Mouse (Mus musculus): ENCODE measurements around the gene Mslnl. TPM values are rescaled to one million over a fixed set of nuclear protein-coding genes. Genes with fewer than 3 reads are reported as not detected.
"Not testable (repeated sequence)": the region's sequence is repeated elsewhere in the genome, so short reads cannot be mapped to it uniquely, and the experiment has no call there.

Gene Mslnl
- polyA plus RNA-seq, 1 experiment = 0.24 TPM

DNA sequence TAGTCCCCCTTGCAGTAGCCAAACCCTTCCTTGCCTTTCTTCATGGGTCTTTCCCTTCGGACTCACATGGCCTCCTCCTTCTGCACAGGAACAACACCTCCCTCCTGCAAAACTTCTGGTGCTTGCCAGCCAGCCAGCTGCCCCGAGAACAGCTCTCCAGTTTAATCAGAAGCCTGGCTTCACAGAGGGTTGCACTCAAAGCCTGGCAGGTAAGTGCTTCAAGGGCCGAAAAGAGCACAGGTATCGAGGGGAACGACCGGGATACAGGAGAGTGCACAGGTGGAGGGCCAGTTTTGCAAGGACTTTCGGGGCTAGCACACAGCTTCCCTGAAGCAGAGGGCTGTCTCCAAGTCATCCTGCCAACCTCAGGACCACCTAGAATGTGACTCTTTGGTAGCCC, 3.0 kb downstream of the Mslnl start:
- WGBS = 74% methylated on average over 7 of the region's 7 CpGs
- DNase-seq (ENCODE audit: low read depth, low spot score) = no peak

DNA sequence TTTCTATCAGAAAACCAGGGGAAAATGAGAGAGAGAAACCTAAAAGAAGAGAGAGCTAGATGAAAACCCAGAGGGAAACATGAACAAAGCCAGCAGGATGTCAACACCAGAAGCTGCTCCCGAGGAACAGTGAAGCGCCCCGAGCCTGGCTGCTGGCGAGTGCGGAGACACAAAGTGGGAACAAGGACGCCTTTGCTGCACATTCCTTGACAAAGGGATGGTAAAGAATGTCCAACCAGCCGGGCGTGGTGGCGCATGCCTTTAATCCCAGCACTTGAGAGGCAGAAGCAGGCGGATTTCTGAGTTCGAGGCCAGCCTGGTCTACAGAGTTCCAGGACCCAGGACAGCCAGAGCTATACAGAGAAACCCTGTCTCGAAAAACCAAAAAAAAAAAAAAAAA, 5.6 kb downstream of the Mslnl start:
- 70% methylated on average over 12 of the region's 12 CpGs for WGBS
- not testable (repeated sequence) for DNase-seq (ENCODE audit: low read depth, low spot score)

DNA sequence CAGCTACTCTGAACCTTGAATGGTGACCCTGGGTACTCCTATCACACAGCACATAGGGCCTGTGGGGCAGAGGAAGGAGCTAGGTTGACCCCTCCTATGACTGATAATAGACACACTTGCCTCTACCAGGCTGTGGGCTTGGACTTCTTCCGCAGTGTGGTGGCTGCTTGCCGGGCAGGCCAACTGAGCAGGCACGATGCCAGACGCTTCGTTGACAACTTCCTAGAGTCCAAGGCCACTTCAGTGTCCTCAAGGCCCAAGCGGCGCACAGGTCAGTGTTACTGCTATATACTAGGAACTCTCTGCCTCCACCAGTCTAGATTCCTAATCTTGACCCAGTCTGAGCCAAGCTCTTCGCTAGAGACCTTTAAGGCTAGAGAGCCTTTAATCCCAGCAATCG, 8.0 kb downstream of the Mslnl start:
- WGBS = 80% methylated on average over 9 of the region's 9 CpGs

DNA sequence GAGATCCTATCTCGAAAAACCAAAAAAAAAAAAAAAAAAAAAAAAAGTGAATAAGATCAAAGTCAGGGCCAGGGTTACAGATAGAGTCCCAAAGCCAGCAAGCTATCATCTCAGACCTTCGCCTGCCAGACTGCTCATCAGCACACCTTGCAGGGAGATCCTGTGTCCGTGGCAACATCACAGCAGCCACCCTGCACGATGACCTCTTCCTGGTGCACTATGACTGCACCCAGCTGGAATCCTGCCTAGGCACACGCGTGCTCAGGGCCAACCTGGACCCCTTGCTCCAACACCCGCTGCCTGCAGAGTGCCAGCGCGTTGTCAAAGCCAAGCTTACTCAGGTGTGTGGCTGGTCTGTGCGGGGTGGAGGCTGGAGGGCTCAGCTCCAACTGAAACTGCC, 8.5 kb downstream of the Mslnl start:
- 71% methylated on average over 10 of the region's 10 CpGs for WGBS
- DNase-seq (ENCODE audit: low read depth, low spot score) = no peak

More for the DNA sequence above, 8.0 kb downstream of the Mslnl start:
- DNase-seq (ENCODE audit: low read depth, low spot score) = no peak

DNA sequence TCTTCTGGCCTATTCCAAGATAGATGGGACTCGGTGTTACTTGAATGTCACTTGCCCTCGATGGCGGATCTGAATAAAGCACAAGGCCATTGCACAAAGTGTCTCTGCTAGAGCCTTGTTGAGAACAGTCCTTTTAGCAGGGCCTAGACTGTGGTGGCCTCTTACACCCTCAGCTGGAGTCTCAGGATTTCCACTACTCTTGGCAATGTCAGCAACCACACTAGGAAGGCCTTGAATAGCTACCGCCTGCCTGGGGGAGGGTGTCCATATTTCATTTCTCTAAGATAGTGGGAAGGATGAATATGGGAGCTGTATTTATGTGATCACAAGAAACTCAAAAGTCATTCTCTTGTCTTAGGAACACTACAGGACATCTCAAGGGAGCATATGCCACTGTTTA, 12.4 kb downstream of the Mslnl start:
- no peak for DNase-seq (ENCODE audit: low read depth, low spot score)
- WGBS = 95% methylated on average over 4 of the region's 4 CpGs

DNA sequence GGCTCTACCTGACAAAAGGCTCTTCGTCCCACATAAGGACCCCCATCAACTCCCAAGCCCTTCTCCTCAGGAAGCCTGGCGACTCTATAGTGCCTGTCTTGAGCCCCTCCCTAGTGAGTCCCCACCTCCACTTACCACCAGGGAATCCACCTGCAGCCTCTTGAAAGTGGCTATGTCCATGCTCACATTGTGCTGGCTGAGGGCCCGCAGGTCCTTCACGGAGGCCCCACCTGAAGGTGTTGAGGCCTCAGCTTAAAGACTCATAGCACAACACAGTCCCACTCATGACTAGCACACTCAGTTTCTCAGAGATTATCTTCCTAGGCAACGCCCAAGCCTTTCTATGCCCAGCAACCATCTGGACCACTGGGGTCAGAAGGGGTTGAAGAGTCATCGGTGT, 13.5 kb downstream of the Mslnl start:
- DNase-seq (ENCODE audit: low read depth, low spot score) = no peak
- WGBS = 81% methylated on average over 6 of the region's 6 CpGs

DNA sequence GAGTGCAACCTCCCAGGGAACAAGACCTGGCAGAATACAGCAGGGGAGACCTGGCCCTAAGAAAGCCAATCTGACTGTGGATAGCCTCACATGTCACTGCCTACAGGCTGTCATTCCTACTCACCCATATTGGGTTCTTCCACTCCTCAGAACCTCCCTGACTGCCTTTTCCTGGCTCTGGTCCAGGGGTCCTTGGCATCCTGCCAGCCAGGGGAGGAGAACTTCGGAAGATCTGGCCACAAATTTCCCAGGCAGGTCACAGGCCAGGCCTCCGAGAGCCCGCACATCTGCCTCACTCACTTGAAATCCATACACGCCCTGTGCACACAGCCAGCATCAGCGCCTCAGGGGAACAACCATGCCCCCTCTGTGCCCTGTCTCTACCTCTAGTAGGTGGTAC, 15.6 kb downstream of the Mslnl start:
- DNase-seq (ENCODE audit: low read depth, low spot score) = no peak
- WGBS = 9% methylated on average over 5 of the region's 5 CpGs

DNA sequence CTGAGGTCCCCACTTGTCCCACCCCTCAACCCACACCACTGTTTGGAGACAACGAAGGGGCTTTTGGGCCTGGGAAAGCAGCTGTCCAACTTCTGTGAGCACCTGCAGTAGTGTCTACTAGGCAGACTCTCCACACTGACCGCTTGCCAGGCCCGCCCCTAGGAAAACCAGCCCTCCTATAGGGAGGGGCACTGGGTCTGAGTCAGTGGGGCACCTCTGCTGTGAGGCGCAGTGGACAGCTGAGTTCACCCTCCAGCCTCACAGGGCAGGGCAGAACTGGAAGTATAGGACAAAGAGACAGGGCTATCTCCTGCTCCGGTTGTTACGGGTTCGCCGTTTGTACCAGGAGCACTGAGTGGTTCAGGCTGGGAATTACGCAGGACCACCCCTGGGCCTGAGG, 18.4 kb downstream of the Mslnl start, which contains the start of gene Msln:
Gene Msln, minus strand, starts transcription at position 138 of the 400 bp plus-strand sequence.
- WGBS = 66% methylated on average over 9 of the region's 9 CpGs
- DNase-seq (ENCODE audit: low read depth, low spot score) = no peak

DNA sequence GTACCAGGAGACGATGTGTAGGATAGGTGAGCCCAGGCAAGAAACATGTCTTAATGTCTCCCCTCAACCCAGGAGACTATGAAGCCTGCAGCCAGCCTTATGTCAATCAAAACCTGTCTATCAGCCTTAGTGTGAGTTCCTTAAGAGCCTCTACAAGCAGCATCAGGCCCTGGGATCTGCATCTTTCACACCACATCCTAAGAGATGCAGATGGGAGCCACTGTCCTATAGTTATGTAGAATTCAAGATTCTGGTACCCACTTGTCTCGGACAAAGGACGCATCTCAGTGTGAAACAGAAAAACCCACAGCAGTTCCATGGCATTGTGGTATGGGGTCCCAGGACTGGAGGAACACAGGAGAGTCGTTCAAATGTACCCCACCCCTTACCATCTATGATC, 19.2 kb downstream of the Mslnl start:
- no peak for DNase-seq (ENCODE audit: low read depth, low spot score)
- 79% methylated on average over 4 of the region's 4 CpGs for WGBS

DNA sequence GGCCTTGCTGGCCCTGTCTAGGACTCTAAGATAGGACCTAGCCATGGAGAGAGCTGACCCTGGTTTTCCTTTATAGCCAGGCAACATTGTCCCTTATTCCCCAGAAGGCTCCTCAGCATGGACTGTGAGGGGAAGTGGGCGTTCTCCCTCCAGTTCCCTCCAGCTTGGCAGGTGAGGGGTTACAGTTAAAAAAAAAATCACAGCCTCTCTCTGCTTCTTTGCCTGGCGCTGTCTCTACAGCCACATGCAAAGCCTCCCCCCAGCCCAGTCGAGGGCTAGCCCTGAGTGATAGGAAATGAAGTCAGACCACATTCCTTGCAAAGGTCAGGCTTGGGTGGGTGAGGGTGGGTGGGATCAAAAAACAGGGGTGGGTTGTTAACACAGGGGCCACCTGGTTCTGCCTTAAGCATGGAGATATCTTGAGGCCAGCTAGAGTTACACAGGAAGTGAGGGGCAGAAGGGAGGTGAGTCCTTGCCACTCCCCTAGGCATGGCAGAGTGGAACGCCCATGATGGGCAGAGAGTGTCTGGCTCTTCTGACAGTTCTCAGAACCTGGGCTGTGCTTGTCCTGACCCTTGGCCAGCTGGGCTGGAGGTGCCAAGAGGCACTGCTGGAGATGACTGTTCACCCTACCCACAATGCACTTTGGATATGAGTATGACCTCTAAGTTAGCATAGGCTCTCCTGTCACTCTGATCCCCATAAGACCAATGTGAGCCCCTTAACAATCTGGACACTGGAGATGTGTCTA, 20.0 kb downstream of the Mslnl start:
- no peak for DNase-seq (ENCODE audit: low read depth, low spot score)

DNA sequence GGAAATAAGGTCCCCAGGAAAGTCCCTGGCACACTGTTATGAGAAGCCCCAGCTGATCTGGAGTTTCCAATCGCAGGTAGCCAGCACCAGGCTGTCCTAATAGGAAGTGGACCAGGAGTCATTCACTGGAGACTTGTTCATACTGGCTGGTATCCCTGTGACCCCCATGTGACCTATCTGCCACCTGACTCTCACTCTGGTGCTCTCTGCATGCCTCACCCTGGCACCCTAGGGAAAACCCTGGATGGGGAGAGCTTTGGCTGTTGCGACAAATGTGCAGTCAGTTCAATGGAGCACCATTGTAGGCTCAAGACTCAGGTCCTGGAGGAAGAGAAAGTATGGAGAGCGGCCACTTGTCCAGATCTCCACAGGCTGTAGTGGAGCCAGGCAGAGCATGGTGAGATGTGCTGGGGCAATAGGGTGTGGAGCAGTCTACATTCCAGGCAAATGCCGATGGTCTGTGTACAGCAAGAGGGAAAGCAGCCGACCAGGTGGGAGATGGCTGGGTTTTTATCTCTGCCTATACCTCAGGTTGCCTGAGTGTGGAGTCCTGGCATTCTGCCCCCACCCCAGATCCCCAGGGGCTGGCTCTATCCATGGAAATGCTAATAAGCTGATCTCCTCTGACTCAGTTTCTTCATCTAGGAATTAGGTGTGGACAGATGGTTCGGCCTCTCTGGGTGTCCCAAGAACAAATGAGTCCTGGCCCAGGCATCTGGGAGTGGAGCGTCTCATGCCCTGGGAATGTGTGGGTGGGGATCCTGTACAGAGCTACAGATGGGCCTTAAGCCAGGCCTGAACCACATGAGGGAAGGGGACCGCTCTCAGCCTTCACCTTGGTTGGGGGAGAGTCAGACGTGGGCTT, 20.8 kb downstream of the Mslnl start:
- no peak for DNase-seq (ENCODE audit: low read depth, low spot score)
- 53% methylated on average over 9 of the region's 9 CpGs for WGBS

More for the DNA sequence above, 20.0 kb downstream of the Mslnl start:
- 19% methylated on average over 4 of the region's 4 CpGs for WGBS

DNA sequence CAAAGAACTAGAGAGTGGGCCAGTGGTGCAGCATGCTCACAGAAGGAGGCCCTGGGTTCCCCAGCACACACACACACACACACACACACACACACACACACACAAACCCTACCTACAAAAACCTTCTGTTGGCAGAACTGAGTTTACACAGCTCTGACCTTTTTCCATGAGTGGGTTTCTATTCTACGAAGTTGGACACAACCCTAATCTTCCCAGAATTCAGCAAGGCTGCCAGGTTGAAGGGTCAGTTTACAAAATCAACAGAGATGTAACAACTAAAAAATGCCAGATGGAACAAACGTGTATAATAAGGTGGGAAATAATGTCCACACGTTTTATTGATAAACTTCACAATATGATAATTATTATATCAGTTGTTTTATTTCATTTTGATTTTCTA, 21.8 kb downstream of the Mslnl start:
- 55% methylated on average over 3 of the region's 3 CpGs for WGBS

DNA sequence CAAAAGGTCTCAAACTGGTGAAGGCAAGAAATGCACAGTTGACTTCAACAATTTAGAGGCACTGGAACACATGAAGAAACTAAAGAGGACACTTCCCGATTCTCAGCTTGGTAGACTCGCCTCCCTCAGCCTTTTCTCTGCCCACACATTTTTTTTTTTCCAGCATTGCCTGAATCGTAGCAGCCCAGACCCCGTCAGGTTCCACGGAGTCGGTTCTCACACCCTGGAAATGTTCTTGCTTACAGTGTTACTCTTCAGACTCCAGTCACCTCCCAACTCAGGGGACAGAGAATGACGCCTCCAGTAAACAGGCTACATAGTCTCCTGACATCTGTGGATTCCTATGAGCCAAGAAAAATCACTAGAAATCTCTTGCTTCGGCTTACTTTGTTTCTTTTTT, 24.3 kb downstream of the Mslnl start:
- 70% methylated on average over 8 of the region's 8 CpGs for WGBS
- no peak for DNase-seq (ENCODE audit: low read depth, low spot score)

More for the DNA sequence above, 21.8 kb downstream of the Mslnl start:
- DNase-seq (ENCODE audit: low read depth, low spot score) = no peak

DNA sequence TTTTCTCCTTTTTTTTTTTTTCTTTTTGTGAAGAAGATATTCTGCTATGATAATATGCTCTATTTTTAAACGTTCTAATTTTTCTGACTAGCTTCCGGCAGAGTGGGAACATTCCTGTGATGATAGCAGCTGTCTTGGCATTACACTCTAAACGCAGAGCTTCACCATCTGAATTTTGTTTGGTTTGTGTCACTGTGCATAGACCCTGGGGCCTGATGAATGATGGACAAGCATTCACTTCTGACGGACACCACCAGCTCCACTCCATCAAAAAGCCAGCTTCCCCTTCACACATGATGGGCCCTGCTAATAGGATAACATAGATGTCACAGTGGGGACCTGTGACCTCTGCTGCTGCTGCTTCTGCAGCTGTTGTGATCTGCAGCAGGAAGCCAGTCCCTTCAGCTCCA, 25.7 kb downstream of the Mslnl start:
- 48% methylated on average over 4 of the region's 4 CpGs for WGBS
- no peak for DNase-seq (ENCODE audit: low read depth, low spot score)

DNA sequence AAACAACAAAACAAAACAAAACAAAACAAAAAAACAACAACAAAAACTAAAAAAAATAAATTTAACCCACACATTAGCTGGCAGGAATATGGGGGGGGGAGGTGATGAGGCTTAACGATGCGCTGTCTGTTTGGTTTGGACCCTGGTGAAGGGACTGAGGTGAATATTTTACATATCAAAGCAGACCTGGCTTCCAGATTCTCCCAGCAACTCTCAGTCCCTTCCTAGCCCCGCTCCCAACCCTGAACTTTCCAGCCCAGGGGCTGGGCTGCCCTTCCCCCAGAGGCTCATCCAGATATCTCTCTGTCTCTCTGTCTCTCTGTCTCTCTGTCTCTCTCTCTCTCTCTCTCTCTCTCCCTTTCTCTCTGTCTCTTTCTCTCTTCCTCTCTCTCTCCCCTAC, 26.7 kb downstream of the Mslnl start:
- no peak for DNase-seq (ENCODE audit: low read depth, low spot score)
- WGBS = 46% methylated on average over 3 of the region's 3 CpGs

DNA sequence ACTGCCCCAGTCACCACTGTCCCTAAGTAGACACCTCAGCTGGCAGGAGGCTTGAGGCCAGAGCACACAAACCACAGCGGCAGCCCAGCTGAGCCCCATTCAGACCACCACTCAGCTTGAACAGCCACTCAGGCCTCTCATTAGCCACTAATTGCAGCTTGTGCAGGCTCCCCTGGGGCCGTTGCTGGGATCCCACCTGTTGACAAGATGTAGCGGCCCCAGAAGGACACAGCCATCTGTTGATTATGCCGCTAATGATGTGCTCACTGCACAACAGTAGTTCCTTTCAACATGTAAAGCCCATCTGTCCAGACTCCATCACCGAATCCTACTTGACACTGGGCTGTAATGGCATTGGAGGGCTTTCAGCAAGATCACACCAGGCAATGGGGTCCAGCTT, 30.0 kb downstream of the Mslnl start:
- no peak for DNase-seq (ENCODE audit: low read depth, low spot score)
- 69% methylated on average over 5 of the region's 5 CpGs for WGBS

DNA sequence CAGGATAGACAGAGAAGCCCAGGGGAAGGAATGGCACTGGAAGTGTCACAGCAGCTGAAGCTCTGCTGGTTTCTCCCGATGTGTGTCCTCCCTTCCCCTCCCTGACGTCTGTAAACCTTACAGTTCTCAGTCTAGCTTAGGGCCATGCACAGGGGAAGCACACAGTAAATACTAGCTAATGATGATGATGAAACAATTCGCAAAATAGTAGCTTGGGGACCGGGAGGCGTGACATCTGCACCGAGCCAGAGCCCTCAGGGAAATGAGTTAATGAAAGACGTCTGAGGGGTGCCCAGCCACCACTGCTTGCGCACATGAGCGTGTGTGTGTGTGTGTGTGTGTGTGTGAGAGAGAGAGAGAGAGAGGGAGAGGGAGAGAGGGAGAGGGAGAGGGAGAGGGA, 33.5 kb downstream of the Mslnl start:
- DNase-seq (ENCODE audit: low read depth, low spot score) = no peak
- 51% methylated on average over 9 of the region's 9 CpGs for WGBS

DNA sequence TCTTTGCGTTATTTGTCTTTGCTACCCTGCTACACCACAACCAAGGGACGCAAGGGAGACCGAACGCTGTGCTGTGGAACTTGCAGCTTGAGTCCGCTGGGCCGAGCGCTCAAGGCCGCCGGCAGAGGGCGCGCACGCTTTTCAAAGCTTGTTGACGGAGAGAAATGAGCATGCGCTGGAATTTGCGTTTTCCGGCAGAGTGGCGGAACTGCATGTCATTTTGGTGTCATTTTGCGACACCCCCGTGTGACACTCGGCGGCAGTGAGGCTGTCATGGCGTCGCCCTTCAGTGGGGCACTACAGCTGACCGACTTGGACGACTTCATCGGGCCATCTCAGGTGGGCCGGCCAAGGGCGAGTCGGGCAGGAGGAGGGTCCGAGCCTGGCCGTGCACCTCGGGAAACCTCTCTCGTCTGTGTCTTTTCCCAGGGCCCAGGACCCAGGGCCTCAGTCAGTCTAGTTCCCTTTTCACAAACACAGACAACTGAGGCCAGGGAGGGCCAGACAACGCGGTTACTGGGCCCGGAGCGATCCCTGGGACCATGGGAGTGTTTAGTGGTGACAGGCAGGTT, 37.8 kb downstream of the Mslnl start, which contains the start of gene Narfl:
Gene Narfl, plus strand, starts transcription at position 228 of the 572 bp plus-strand sequence.
- DNase-seq (ENCODE audit: low read depth, low spot score) = peak; percentile 93
- WGBS = under 1% methylated on average over 37 of the region's 37 CpGs

DNA sequence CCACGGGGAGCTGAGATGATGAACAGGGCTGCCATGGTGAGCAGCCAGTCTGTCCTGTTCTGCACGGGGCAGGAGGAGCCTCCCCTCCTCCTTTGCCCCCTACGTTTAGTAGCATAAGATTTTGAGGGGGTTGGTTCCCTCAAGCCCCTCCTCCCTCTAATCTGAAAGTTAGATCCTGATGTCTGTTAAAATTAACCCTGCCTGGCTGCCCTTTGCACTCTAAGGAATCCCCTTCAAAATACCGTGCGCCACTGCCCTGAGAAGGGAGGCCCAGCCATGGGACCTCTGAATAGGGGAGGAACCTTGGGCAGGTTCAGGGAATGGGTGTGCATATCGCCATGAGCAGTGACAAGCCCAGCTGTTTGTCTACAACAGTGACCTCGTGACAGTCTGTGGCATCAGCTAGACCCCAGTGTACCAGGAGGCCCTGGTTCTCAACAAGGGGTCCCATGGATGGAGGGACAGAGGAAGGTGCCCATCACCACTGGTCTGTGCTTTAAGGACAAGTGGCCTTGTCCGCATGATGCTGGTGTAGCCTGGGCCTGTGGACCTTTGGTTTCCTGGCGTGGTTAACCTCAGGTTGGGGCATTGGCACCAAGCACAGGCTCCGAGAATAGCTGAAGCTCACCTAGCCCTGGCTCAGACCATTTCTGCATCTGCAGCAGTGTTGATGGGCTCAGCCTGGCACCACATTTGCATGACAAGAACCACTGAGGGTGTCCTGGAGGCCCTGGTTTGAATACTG, 39.6 kb downstream of the Mslnl start:
- WGBS = 74% methylated on average over 10 of the region's 10 CpGs
- DNase-seq (ENCODE audit: low read depth, low spot score) = no peak

DNA sequence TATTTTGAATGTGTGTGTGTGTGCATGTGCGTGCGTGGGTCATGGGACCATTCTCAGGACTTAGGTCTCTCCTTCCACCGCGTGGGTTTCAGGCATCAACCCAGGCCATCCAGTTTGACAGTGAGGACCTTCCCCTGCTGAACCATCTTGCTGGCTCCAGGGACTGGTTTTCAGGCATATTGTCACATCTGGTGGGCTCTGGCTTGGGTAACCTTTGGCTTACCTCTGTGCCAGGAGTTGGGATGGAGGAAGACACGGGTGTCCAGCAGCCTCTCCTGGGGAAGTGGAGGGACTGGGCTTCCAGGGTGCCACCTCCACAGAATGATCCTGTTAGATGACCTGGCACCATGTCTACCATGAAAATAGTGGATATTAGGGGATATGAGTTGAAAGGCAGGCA, 42.1 kb downstream of the Mslnl start:
- 94% methylated on average over 5 of the region's 5 CpGs for whole genome bisulfite sequencing
- no peak for DNase-seq (ENCODE audit: low read depth, low spot score)
